Mouse (Mus musculus) liver, embryonic 16.5 days (tissue): Measurements from ENCODE around the gene Klc4. TPM values are rescaled to one million over a fixed set of nuclear protein-coding genes. Genes with fewer than 3 reads are reported as not detected.

Source experiments
- ATAC-seq: fragments of 200-750 bp; cut with Nextera tagmentation; 2 replicates; pipeline ENCODE4 v1.8.0; 2017; ENCODE audit warnings: low read depth, mild to moderate bottlenecking, moderate number of reproducible peaks, moderate library complexity
- H3K27ac ChIP-seq: fragments of 300-500 bp; sonication (generic); 2 replicates; pipeline ENCODE4 v1.5.1; 2014; ENCODE audit warnings: mild to moderate bottlenecking, low read length
- H3K27me3 ChIP-seq: fragments of 300-500 bp; sonication (generic); 2 replicates; pipeline ENCODE4 v1.6.1; 2014; ENCODE audit warnings: low read depth, low read length, mixed read lengths; ENCODE audit not compliant: control insufficient read depth, insufficient read depth
- H3K36me3 ChIP-seq: fragments of 300-500 bp; sonication (generic); 2 replicates; pipeline ENCODE4 v1.6.1; 2014; ENCODE audit warnings: mild to moderate bottlenecking; ENCODE audit not compliant: control insufficient read depth, insufficient read depth
- H3K4me1 ChIP-seq: fragments of 300-500 bp; sonication (generic); 2 replicates; pipeline ENCODE4 v1.6.1; 2014; ENCODE audit warnings: low read depth, low read length, mixed read lengths; ENCODE audit not compliant: control insufficient read depth
- H3K4me2 ChIP-seq: fragments of 300-500 bp; sonication (generic); 2 replicates; pipeline ENCODE4 v1.6.1; 2014; ENCODE audit warnings: low read depth, low read length, mixed read lengths
- H3K4me3 ChIP-seq: fragments of 300-500 bp; sonication (generic); 2 replicates; pipeline ENCODE4 v1.5.1; 2014; ENCODE audit warnings: low read depth, mild to moderate bottlenecking, low read length
- H3K9ac ChIP-seq: fragments of 300-500 bp; sonication (generic); 2 replicates; pipeline ENCODE4 v1.6.1; 2014; ENCODE audit warnings: low read depth, low read length
- H3K9me3 ChIP-seq: fragments of 300-500 bp; sonication (generic); replicated peaks from 2 replicates; pipeline ENCODE4 v1.6.1; 2016; ENCODE audit warnings: low read length; ENCODE audit not compliant: control insufficient read depth
- WGBS: fragments of 180-500 bp; shearing (Covaris S2); extraction: QIAGEN DNeasy Blood & Tissue Kit; methylation state at CpG from one replicate; pipeline ENCODE4 v1.1.7; 2014; ENCODE audit not compliant: insufficient replicate concordance; 5-methylcytosine and 5-hydroxymethylcytosine counted together
- polyA plus RNA-seq: library from polyadenylated mRNA; unstranded; fragments of >200 nt; fragmentation: Nextera tagmentation; extraction: Ambion mirVana; gene quantifications from 2 replicates; pipeline ENCODE4 v1.2.1, GENCODE M21; 2015

Gene Klc4
- polyA plus RNA-seq, 1 experiment from 2014 or later, result 12.2 TPM

- peak; percentile 0; the same call in 1 of the 2 replicates for ATAC-seq
- under 1% methylated on average over 34 of the region's 34 CpGs for WGBS
- H3K4me1 ChIP-seq, result peaks cover 28% of the 10 kb centered on the region
- H3K27me3 ChIP-seq, result no peaks in the 10 kb centered on the region
- no peaks in the 10 kb centered on the region for H3K9me3 ChIP-seq
- H3K9ac ChIP-seq, result peak overlapping the region; percentile 91
- peak overlapping the region; percentile 93 for H3K27ac ChIP-seq
- H3K4me2 ChIP-seq, result peak overlapping the region; percentile 95
- peak overlapping the region; percentile 97 for H3K4me3 ChIP-seq
- peaks cover 24% of the 10 kb centered on the region for H3K36me3 ChIP-seq
Observed at GRCm38 (mm10) chr17:46679843-46680759, 34.3 kb upstream of the Klc4 start.

- Histone ChIP-seq H3K36me3 (peaks cover 22% of the 10 kb centered on the region), H3K27me3 (no peaks in the 10 kb centered on the region), H3K27ac (peak overlapping the region; percentile 93; the same call in 1 of the 2 replicates), H3K4me3 (peak overlapping the region; percentile 97; the same call in 1 of the 2 replicates), H3K4me1 (peaks cover 37% of the 10 kb centered on the region), H3K4me2 (peak overlapping the region; percentile 95), H3K9ac (peak overlapping the region; percentile 91), H3K9me3 (no peaks in the 10 kb centered on the region)
- no peak for ATAC-seq
- WGBS, result 66% methylated on average over 9 of the region's 9 CpGs
Observed at GRCm38 (mm10) chr17:46678911-46679310, 33.1 kb upstream of the Klc4 start.

DNA sequence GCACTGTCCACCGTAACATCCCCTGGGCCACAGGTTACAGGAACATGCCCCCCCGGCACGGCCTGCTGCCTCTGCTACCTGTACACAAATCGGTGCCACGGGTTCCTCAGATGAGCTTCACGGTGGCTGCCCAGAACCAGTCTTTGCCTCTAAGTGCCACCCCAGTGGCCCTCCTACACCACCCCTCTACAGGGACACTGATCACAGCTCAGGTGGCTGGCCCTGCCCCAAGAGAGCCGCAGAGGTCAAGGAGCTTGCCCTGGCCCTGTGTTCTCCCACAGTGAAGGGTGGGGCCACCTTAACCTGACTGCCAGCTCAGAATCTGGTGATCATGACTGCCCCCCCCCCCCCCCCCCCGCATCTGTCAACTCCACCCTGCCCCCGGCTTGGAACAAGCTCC is 32.6 kb upstream of the Klc4 start, which contains the start of gene Mea1:
Mea1 (plus strand) TSS at position 378 of the 400 bp plus-strand sequence.
- 81% methylated on average over 8 of the region's 9 CpGs for WGBS
- Histone ChIP-seq H3K9ac (peak within 1 kb of the TSS; percentile 91), H3K4me1 (peaks cover 38% of the 10 kb centered on the region), H3K27ac (peak within 1 kb of the TSS; percentile 93), H3K4me3 (peak within 1 kb of the TSS; percentile 97), H3K27me3 (no peaks in the 10 kb centered on the region), H3K9me3 (no peaks in the 10 kb centered on the region), H3K36me3 (peaks cover 18% of the 10 kb centered on the region), H3K4me2 (peak within 1 kb of the TSS; percentile 95)
- ATAC-seq, result no peak

GRCm38 (mm10) chr17:46674530-46675283 is 28.9 kb upstream of the Klc4 start:
- peak overlapping the region; percentile 81 for H3K4me3 ChIP-seq
- H3K27me3 ChIP-seq, result no peaks in the 10 kb centered on the region
- 37% methylated on average over 15 of the region's 15 CpGs for WGBS
- peak overlapping the region; percentile 83 for H3K27ac ChIP-seq
- H3K4me2 ChIP-seq, result peak overlapping the region; percentile 68
- no peaks in the 10 kb centered on the region for H3K9me3 ChIP-seq
- peak overlapping the region; percentile 72 for H3K9ac ChIP-seq
- peak; percentile 11; the same call in 1 of the 2 replicates for ATAC-seq
- H3K4me1 ChIP-seq, result peaks cover 35% of the 10 kb centered on the region
- H3K36me3 ChIP-seq, result peaks cover 19% of the 10 kb centered on the region

GRCm38 (mm10) chr17:46673850-46674529 is 28.2 kb upstream of the Klc4 start, which contains the start of gene Rrp36:
Gene Rrp36 (minus strand): TSS chr17:46674352.
- peak within 1 kb of the TSS; percentile 68 for H3K4me2 ChIP-seq
- H3K27me3 ChIP-seq, result no peaks in the 10 kb centered on the region
- no peaks in the 10 kb centered on the region for H3K9me3 ChIP-seq
- under 1% methylated on average over 43 of the region's 43 CpGs for WGBS
- peak within 1 kb of the TSS; percentile 72 for H3K9ac ChIP-seq
- H3K4me3 ChIP-seq, result peak within 1 kb of the TSS; percentile 81
- peaks cover 28% of the 10 kb centered on the region for H3K4me1 ChIP-seq
- H3K27ac ChIP-seq, result peak within 1 kb of the TSS; percentile 83
- H3K36me3 ChIP-seq, result peaks cover 23% of the 10 kb centered on the region
- ATAC-seq, result peak; percentile 94

- Histone ChIP-seq H3K27ac (no peak overlapping the region), H3K9ac (no peak overlapping the region), H3K27me3 (no peaks in the 10 kb centered on the region), H3K4me1 (peaks cover 16% of the 10 kb centered on the region), H3K36me3 (peaks cover 8% of the 10 kb centered on the region), H3K9me3 (no peaks in the 10 kb centered on the region), H3K4me2 (no peak overlapping the region), H3K4me3 (no peak overlapping the region)
- 85% methylated on average over 10 of the region's 10 CpGs for WGBS
- ATAC-seq, result no peak
Observed at GRCm38 (mm10) chr17:46669911-46670310, 24.1 kb upstream of the Klc4 start.

DNA sequence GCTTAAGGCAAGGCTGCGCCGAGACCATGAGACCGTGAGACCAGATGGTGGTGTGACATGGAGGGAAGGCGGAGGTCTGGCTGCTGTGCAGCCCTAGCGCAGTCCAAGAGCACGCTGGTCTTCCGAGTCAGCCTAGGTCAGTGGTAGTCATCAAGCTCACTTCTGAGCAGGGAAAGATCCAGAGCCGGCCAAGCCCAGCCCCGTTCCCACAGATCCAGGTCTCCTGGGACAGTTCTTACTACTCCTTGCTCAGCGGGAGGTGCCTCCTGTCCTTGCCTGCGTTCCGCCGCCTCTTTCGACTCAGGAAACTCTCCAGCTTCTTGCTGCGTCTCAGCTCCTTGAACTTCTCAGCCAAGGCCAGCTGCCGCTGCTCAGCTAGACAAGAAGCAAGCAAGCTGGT is 21.9 kb upstream of the Klc4 start:
- H3K36me3 ChIP-seq, result peaks cover 12% of the 10 kb centered on the region
- ATAC-seq, result no peak
- H3K9me3 ChIP-seq, result no peaks in the 10 kb centered on the region
- no peak overlapping the region for H3K4me2 ChIP-seq
- no peak overlapping the region for H3K4me3 ChIP-seq
- H3K4me1 ChIP-seq, result peaks cover under 1% of the 10 kb centered on the region
- no peak overlapping the region for H3K27ac ChIP-seq
- WGBS, result 88% methylated on average over 16 of the region's 16 CpGs
- no peak overlapping the region for H3K9ac ChIP-seq
- no peaks in the 10 kb centered on the region for H3K27me3 ChIP-seq

GRCm38 (mm10) chr17:46662730-46663129 is 16.9 kb upstream of the Klc4 start:
- Histone ChIP-seq H3K4me2 (no peak overlapping the region), H3K4me3 (no peak overlapping the region), H3K9ac (no peak overlapping the region), H3K27me3 (no peaks in the 10 kb centered on the region), H3K27ac (no peak overlapping the region), H3K36me3 (peaks cover 8% of the 10 kb centered on the region), H3K4me1 (no peaks in the 10 kb centered on the region), H3K9me3 (no peaks in the 10 kb centered on the region)
- 77% methylated on average over 5 of the region's 5 CpGs for WGBS
- no peak for ATAC-seq
